Mouse (Mus musculus) megakaryocyte, embryonic 14.5 days (primary cell): ENCODE data around the gene Gtpbp6.

Source experiments
- FLI1 ChIP-seq: IDR thresholded peaks from 2 replicates; pipeline ENCODE4 v1.6.1; 2012; ENCODE audit warnings: low read length, inconsistent platforms, mixed read lengths
- GATA1 ChIP-seq: IDR thresholded peaks from 3 replicates; pipeline ENCODE4 v1.6.1; 2012; ENCODE audit warnings: mixed read lengths, low read length, inconsistent platforms, borderline replicate concordance

- TF ChIP-seq FLI1, result no peak
- no peak for TF ChIP-seq GATA1
Measured at GRCm38 (mm10) chr5:110082961-110083360, 25.0 kb downstream of the Gtpbp6 start.
